Mouse (Mus musculus): ENCODE data around the gene Shc3. TPM values are rescaled to one million over a fixed set of nuclear protein-coding genes. Genes with fewer than 3 reads are reported as not detected.
A peak's percentile ranks its signal among the peaks of the same experiment; 100 is the strongest.

Gene Shc3
- 100 to 1,000 TPM; 120 to 127 TPM for total RNA-seq (2021)
- long read RNA-seq, experiment 1, partial matches to known transcripts = 0 of 5 reads
- long read RNA-seq, experiment 1, other reads (novel, unspliced or antisense) = 2 of 5 reads
- long read RNA-seq, experiment 2, partial matches to known transcripts = 1 of 5 reads
- long read RNA-seq, experiment 2, other reads (novel, unspliced or antisense) = 0 of 5 reads

DNA sequence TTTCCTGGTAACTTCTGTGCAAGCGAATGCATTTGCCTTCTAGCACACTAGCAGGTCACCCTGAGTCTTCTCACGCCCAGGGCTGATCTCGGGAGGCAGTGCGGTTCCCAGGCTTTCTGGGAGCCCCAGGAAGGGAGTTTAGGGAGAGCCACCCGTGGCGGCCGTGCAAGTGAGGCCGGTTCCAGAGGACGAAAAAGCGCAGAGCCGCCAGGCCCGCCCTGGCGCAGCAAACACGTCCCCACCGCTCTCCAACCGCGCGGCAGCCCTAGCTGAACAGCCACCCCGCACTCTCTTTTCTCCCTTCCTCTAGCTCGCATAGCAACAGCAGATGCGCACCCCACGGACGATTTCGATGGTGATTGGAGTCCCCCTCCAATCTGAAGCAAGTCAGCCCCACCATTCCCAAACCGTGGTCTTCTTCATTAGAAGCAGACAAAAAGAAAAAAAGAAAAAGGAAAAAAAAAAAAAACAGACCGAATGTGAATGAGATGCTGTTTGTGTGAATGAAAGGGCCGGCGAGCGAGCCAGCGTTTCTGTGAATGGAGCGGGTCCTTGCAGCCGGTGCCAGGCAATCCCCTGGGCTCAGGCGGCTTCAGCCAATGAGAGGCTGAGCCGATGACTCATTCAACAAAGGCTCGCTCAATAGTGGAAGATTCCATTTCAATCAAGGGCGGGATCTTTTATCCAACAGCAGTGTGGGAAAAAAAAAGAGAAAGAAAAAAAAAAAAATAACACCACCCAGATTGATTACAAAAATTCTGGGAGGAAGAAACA is at the start of gene Shc3:
Shc3 (minus strand) TSS at position 509 of the 774 bp plus-strand sequence.
- H3K27ac ChIP-seq = peak within 1 kb of the TSS; percentile 95
- TF ChIP-seq CTCF (conservative IDR thresholded peaks at IDR 0.05) = no peak
- DNase-seq (ENCODE audit: low spot score in 2 of 2) = peak; percentile 77 to 93
- H3K4me3 ChIP-seq = peak within 1 kb of the TSS; percentile 82

DNA sequence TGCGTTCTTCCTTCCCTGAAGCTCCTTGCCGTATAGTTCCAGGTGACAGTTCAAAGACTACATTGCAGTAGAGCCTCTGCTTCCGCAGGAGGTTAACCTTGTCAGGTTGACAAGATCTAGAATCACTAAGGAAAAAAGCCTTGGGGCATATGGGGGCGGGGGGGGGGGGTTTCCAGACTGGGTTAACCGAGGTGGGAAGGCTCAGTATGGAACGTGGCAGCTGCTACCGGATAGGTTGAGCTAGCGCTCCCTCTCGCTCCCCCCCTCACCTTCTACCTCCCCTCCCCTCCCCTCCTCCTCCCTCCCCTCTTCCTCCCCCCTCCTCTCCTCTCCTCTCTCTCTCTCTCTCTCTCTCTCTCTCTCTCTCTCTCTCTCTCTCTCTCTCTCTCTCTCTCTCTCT is 49.4 kb upstream of the Shc3 start:
- no peak for TF ChIP-seq CTCF (conservative IDR thresholded peaks at IDR 0.05)
- H3K27ac ChIP-seq = no peak overlapping the region
- H3K4me3 ChIP-seq = no peak overlapping the region
- no peak for DNase-seq (ENCODE audit: low spot score in 2 of 2)

DNA sequence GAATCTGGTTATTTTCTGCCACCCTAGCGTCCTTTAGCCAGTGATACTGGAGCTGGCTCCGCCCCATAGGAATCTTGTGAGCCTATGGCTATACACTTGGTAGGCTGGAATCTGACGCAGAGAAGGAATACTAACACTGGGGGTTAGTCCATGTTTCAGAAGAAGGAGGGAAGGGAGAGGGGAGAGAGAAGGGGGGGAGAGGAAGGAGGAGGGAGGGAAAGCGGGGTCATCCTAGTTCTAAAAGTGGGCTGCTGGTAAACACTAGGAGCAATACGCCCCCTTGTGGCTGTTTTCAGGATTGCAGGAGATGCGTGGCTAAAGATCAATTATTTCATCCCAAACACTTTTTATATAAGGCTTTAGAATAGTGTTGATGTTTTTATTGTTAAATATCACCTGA is 48.6 kb upstream of the Shc3 start:
- DNase-seq (ENCODE audit: low spot score in 2 of 2) = peak; percentile 57 to 79
- Histone ChIP-seq H3K27ac (no peak overlapping the region; the same call in 1 of the 2 replicates), H3K4me3 (no peak overlapping the region)
- TF ChIP-seq CTCF (conservative IDR thresholded peaks at IDR 0.05) = peak; percentile 95

DNA sequence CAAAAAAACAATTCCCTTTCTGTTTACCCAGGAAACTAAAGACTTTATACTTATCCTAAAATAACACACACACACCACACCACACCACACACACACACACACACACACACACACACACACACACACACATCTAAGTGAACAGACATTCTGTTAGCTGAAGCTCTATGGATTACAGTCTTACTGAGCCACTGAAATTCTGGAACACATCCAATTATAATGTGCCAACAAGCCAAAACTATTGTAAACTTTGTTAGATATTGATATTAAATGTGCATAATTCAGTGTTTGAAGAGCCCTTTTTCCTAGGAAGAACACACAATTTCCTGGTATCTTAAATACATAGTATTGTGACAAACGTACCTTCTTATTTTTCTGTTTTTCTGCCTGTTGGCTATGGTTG is 48.1 kb upstream of the Shc3 start:
- no peak for TF ChIP-seq CTCF (conservative IDR thresholded peaks at IDR 0.05)
- H3K27ac ChIP-seq = no peak overlapping the region; the same call in 1 of the 2 replicates

GRCm38 (mm10) chr13:51616417-51617044 is 47.3 kb upstream of the Shc3 start:
- DNase-seq (ENCODE audit: low spot score in 2 of 2) = peak; percentile 85
- Histone ChIP-seq H3K27ac (peak overlapping the region; percentile 28; the same call in 1 of the 2 replicates), H3K4me3 (peak overlapping the region; percentile 17; the same call in 1 of the 2 replicates)
- TF ChIP-seq CTCF (conservative IDR thresholded peaks at IDR 0.05) = no peak

More for the DNA sequence above, 48.1 kb upstream of the Shc3 start:
- no peak overlapping the region for H3K4me3 ChIP-seq
- no peak for DNase-seq (ENCODE audit: low spot score in 2 of 2)

DNA sequence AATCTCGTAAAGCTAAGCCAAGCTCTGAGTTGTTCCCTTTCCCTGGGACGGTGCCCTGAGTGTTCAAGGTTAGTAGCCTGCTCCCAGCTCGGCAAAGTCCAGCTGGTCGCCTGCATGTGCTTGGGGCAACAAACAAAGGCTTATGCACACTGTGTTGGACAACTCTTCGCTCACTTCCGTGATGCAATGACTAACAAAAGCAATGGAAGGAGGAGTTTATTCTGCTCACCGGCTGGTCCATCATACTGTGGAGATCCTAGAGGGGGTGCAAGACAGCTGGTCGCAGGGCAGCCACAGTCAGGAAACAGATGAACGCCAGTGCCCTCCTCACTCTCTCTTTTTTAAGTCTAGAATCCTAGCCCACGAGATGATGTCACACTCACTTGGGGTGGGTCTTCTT is 46.6 kb upstream of the Shc3 start:
- DNase-seq (ENCODE audit: low spot score in 2 of 2) = no peak
- no peak overlapping the region for H3K4me3 ChIP-seq
- no peak overlapping the region for H3K27ac ChIP-seq
- no peak for TF ChIP-seq CTCF (conservative IDR thresholded peaks at IDR 0.05)

DNA sequence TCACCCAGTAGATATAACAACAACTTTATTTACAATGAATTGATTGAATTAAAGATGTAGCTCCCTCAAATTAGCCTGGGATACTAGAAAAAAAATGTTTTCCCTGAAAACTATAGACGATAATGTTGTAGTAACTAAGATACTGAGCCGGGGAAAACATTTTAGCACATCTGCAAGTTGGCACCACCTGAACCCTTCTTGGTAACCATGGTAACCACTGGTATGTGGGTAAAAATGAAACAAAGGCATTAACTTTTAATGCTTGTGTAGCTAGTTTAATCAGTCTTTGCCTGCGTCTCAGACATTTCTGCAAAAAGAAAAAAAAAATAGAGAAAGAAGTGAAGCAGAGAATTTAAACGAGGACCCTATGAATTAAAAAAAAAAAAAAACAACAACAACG is 42.3 kb upstream of the Shc3 start:
- H3K27ac ChIP-seq = no peak overlapping the region
- no peak for DNase-seq (ENCODE audit: low spot score in 2 of 2)
- no peak for TF ChIP-seq CTCF (conservative IDR thresholded peaks at IDR 0.05)

GRCm38 (mm10) chr13:51611060-51611459 is 41.8 kb upstream of the Shc3 start:
- H3K27ac ChIP-seq = no peak overlapping the region
- H3K4me3 ChIP-seq = no peak overlapping the region
- no peak for TF ChIP-seq CTCF (conservative IDR thresholded peaks at IDR 0.05)
- no peak for DNase-seq (ENCODE audit: low spot score in 2 of 2)

More for the DNA sequence above, 42.3 kb upstream of the Shc3 start:
- H3K4me3 ChIP-seq = no peak overlapping the region

- no peak for DNase-seq (ENCODE audit: low spot score in 2 of 2)
- no peak overlapping the region for H3K4me3 ChIP-seq
- TF ChIP-seq CTCF (conservative IDR thresholded peaks at IDR 0.05) = peak; percentile 54
- H3K27ac ChIP-seq = no peak overlapping the region
Observed at GRCm38 (mm10) chr13:51609231-51609630, 40.0 kb upstream of the Shc3 start.

- DNase-seq (ENCODE audit: low spot score in 2 of 2) = peak; percentile 48 to 58
- H3K27ac ChIP-seq = peak overlapping the region; percentile 88
- no peak for TF ChIP-seq CTCF (conservative IDR thresholded peaks at IDR 0.05)
- H3K4me3 ChIP-seq = peak overlapping the region; percentile 45
Observed at GRCm38 (mm10) chr13:51603894-51604244, 34.6 kb upstream of the Shc3 start.

- DNase-seq (ENCODE audit: low spot score in 2 of 2) = peak; percentile 61 to 76
- H3K4me3 ChIP-seq = peak overlapping the region; percentile 45
- no peak for TF ChIP-seq CTCF (conservative IDR thresholded peaks at IDR 0.05)
- peak overlapping the region; percentile 88 for H3K27ac ChIP-seq
Observed at GRCm38 (mm10) chr13:51603221-51603893, 34.1 kb upstream of the Shc3 start.

DNA sequence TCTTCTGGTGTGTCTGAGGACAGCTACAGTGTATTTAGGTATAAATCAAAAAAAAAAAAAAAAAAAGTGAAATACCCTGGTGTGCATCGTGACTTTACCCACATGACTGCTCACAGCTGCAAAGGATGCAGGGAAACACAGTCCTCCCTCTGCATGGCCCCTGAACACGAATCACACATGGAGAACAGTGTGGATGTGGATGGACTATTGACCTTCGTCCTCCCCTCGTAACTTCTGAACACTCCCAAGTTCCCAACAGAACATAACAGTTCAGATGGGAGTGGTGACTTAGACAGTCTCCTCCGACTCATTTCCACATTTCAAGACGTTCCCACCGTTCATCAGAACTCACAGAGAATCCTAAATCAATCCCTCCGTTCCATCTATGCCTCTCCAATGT is 33.5 kb upstream of the Shc3 start:
- H3K4me3 ChIP-seq = peak overlapping the region; percentile 45; the same call in 1 of the 2 replicates
- peak; percentile 37 for TF ChIP-seq CTCF (conservative IDR thresholded peaks at IDR 0.05)
- no peak for DNase-seq (ENCODE audit: low spot score in 2 of 2)

DNA sequence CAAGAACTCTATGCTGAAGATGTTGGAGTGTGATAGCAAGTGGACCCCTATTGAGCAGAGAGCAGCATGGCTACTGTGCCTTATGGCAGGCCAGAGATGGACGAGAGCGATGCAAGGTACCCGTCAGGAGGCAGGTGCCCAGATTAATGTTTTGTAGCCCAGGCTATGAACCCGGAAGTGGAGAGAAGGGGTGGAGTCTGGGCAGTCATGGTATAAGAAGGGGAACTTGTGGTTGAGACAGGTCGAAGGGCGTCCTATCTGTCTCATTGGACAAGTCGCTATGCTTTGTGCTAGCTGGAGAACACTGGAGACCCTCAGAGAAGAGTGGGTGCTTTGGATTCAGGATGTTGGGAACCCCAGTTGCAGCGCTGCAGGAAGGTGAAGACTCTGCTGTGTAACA is 30.9 kb upstream of the Shc3 start:
- no peak for TF ChIP-seq CTCF (conservative IDR thresholded peaks at IDR 0.05)
- no peak overlapping the region for H3K4me3 ChIP-seq

More for the DNA sequence above, 33.5 kb upstream of the Shc3 start:
- peak overlapping the region; percentile 88 for H3K27ac ChIP-seq

More for the DNA sequence above, 30.9 kb upstream of the Shc3 start:
- H3K27ac ChIP-seq = no peak overlapping the region
- no peak for DNase-seq (ENCODE audit: low spot score in 2 of 2)

Measured in layer of hippocampus, adult 2 months (tissue).